Mouse (Mus musculus) cerebellum, adult 8-10 months (tissue): ENCODE results near the gene Hoxc10.

Source experiments
- DNase-seq: peaks from one replicate; pipeline ENCODE4 v3.0.0; 2022

The Hoxc10 gene

GRCm38 (mm10) chr15:102966776-102967311 lies at the start of gene Hoxc10:
TSS of gene Hoxc10 (plus strand) at chr15:102966796.
- no peak for DNase-seq

GRCm38 (mm10) chr15:102917972-102918572 lies 48.5 kb upstream of the Hoxc10 start:
- no peak for DNase-seq

- no peak for DNase-seq
These were observed 47.9 kb upstream of the Hoxc10 start for GRCm38 (mm10) chr15:102918611-102919265.

GRCm38 (mm10) chr15:102919336-102920180 lies 47.0 kb upstream of the Hoxc10 start:
- DNase-seq = no peak

GRCm38 (mm10) chr15:102920619-102921018 lies 46.0 kb upstream of the Hoxc10 start:
- no peak for DNase-seq

- DNase-seq = no peak
These were observed 45.3 kb upstream of the Hoxc10 start, which contains the start of gene Hoxc13 for GRCm38 (mm10) chr15:102921053-102922011. TSS of gene Hoxc13 (plus strand) at chr15:102921103.

GRCm38 (mm10) chr15:102922012-102922362 lies 44.6 kb upstream of the Hoxc10 start:
- DNase-seq = no peak

GRCm38 (mm10) chr15:102922636-102923500 lies 43.7 kb upstream of the Hoxc10 start:
- no peak for DNase-seq

- no peak for DNase-seq
These were observed 39.5 kb upstream of the Hoxc10 start for GRCm38 (mm10) chr15:102927032-102927645.

GRCm38 (mm10) chr15:102931706-102932358 lies 34.8 kb upstream of the Hoxc10 start:
- DNase-seq = no peak

GRCm38 (mm10) chr15:102934438-102934837 lies 32.2 kb upstream of the Hoxc10 start:
- no peak for DNase-seq

GRCm38 (mm10) chr15:102934897-102935296 lies 31.7 kb upstream of the Hoxc10 start:
- no peak for DNase-seq

GRCm38 (mm10) chr15:102936279-102936972 lies 30.2 kb upstream of the Hoxc10 start, which contains the start of gene Hoxc12:
TSS of gene Hoxc12 (plus strand) at chr15:102936757.
- no peak for DNase-seq

- no peak for DNase-seq
These were observed 29.4 kb upstream of the Hoxc10 start for GRCm38 (mm10) chr15:102937036-102937666.

- DNase-seq = no peak
These were observed 27.1 kb upstream of the Hoxc10 start for GRCm38 (mm10) chr15:102939256-102940155.

GRCm38 (mm10) chr15:102942739-102943467 lies 23.7 kb upstream of the Hoxc10 start:
- DNase-seq = no peak

- no peak for DNase-seq
These were observed 23.2 kb upstream of the Hoxc10 start for GRCm38 (mm10) chr15:102943468-102943813.
